Mouse (Mus musculus) lung, embryonic 16.5 days (tissue): ENCODE measurements around the gene Gm3854. TPM values are rescaled to one million over a fixed set of nuclear protein-coding genes. Genes with fewer than 3 reads are reported as not detected.

Source experiments
- polyA plus RNA-seq: library from polyadenylated mRNA; unstranded; fragments of >200 nt; fragmentation: Nextera tagmentation; extraction: Ambion mirVana; gene quantifications from 2 replicates; pipeline ENCODE4 v1.2.1, GENCODE M21; 2015

The Gm3854 gene
- polyA plus RNA-seq, 1 experiment from 2014 or later = 1.8 TPM

Other genes with a start within 250 kb of the Gm3854 start
- gene Zfp787, start 187.8 kb upstream of the Gm3854 start, polyA plus RNA-seq = 22.6 and 23.0 TPM in 2 replicates
- 48.4 and 53.1 TPM in 2 replicates for gene Zfp444, start 171.5 kb upstream of the Gm3854 start, polyA plus RNA-seq
- not detected in 2 replicates for gene Galp, start 146.7 kb upstream of the Gm3854 start, polyA plus RNA-seq
- not detected in 2 replicates for gene Zscan5b, start 121.5 kb upstream of the Gm3854 start, polyA plus RNA-seq
- not detected in 2 replicates for gene Epp13, start 91.0 kb upstream of the Gm3854 start, polyA plus RNA-seq
- gene Zfp667, start 57.2 kb upstream of the Gm3854 start, polyA plus RNA-seq = 6.9 and 7.2 TPM in 2 replicates
- 6.6 and 6.9 TPM in 2 replicates for gene Zfp583, start 12.5 kb upstream of the Gm3854 start, polyA plus RNA-seq
- 3.1 TPM in 2 replicates for gene Zfp78, start 19.5 kb downstream of the Gm3854 start, polyA plus RNA-seq
- gene Zfp28, start 39.5 kb downstream of the Gm3854 start, polyA plus RNA-seq = 9.5 and 10.5 TPM in 2 replicates
- gene Smim17, start 55.0 kb downstream of the Gm3854 start, polyA plus RNA-seq = 0.25 TPM in 1 of 2 replicates, not detected in the other
- gene Gm20715, start 66.5 kb downstream of the Gm3854 start, polyA plus RNA-seq = not detected in 2 replicates
- not detected in 2 replicates for gene Olfr1344, start 94.9 kb downstream of the Gm3854 start, polyA plus RNA-seq
- not detected in 2 replicates for gene Olfr1336, start 112.4 kb downstream of the Gm3854 start, polyA plus RNA-seq
- not detected in 2 replicates for gene Olfr1346, start 123.3 kb downstream of the Gm3854 start, polyA plus RNA-seq
- gene Olfr5, start 143.2 kb downstream of the Gm3854 start, polyA plus RNA-seq = not detected in 2 replicates
- not detected in 2 replicates for gene Olfr1347, start 156.0 kb downstream of the Gm3854 start, polyA plus RNA-seq
- gene Olfr1348, start 165.0 kb downstream of the Gm3854 start, polyA plus RNA-seq = not detected in 2 replicates
- not detected in 2 replicates for gene Olfr1349, start 179.2 kb downstream of the Gm3854 start, polyA plus RNA-seq
- not detected in 2 replicates for gene Olfr1350, start 221.1 kb downstream of the Gm3854 start, polyA plus RNA-seq